In genomic region chr6:100539698-100540097, GRCm38 (mm10) we compare ENCODE assay signal across 11 mouse cellular contexts.
DNase-seq lines count a peak whose midpoint lies in the region; ATAC-seq lines count a peak whose summit lies in the region.
"Had no signal": no experiment of that assay in that cellular context is flagged by ENCODE, and none has a peak within 500 bp of the region (broad histone marks: within the 10 kb centered on the region; RNA-seq: fewer than 3 reads in every experiment).

No protein-coding gene starts in this region.

- no peaks in the 10 kb centered on the region for H3K4me1 ChIP-seq in liver, embryonic 12.5 days

- H3K9ac ChIP-seq in liver, embryonic 12.5 days, result no peak overlapping the region
- H3K9ac ChIP-seq: forebrain, embryonic 15.5 days; limb, embryonic 15.5 days; neural tube, embryonic 12.5 days had no signal

- H3K27me3 ChIP-seq in liver, embryonic 12.5 days (replicated peaks), result no peaks in the 10 kb centered on the region; the same call in 1 of the 2 replicates
- H3K27me3 ChIP-seq: forebrain, embryonic 15.5 days had no signal

- H3K27ac ChIP-seq in liver, embryonic 12.5 days, result no peak overlapping the region
- H3K27ac ChIP-seq: forebrain, embryonic 15.5 days; limb, embryonic 15.5 days; neural tube, embryonic 12.5 days had no signal

- WGBS in liver, embryonic 12.5 days (ENCODE audit: insufficient replicate concordance), result 31% methylated on average over 4 of the region's 4 CpGs

- no peaks in the 10 kb centered on the region for H3K36me3 ChIP-seq in liver, embryonic 12.5 days
- H3K36me3 ChIP-seq: forebrain, embryonic 15.5 days; limb, embryonic 15.5 days; neural tube, embryonic 12.5 days had no signal

- peak; percentile 39 for DNase-seq in adrenal gland, postnatal 10 days
- DNase-seq in adrenal gland, adult 8-10 months, result no peak
- peak; percentile 27 for DNase-seq in liver
- DNase-seq in ZHBTc4 (ENCODE audit: low read depth, low spot score), result peak; percentile 48
- DNase-seq in naive thymus-derived CD4-positive, alpha-beta T cell, adult 2 months (ENCODE audit: low read depth), result peak; percentile 29
- no peak for DNase-seq in cerebellum, adult 9-11 months

- H3K4me3 ChIP-seq in liver, embryonic 12.5 days, result no peak overlapping the region
- H3K4me3 ChIP-seq: forebrain, embryonic 15.5 days; limb, embryonic 15.5 days; neural tube, embryonic 12.5 days had no signal

- no peak for ATAC-seq in liver, embryonic 12.5 days
- ATAC-seq in activated CD4-positive, CD25-positive, alpha-beta regulatory T cell, adult 4 months, result no peak
- ATAC-seq: forebrain, embryonic 15.5 days had no signal

- H3K9me3 ChIP-seq in liver, embryonic 12.5 days (replicated peaks), result no peaks in the 10 kb centered on the region
- H3K9me3 ChIP-seq: forebrain, embryonic 15.5 days; limb, embryonic 15.5 days; neural tube, embryonic 12.5 days had no signal

- no peak overlapping the region for H3K4me2 ChIP-seq in liver, embryonic 12.5 days
- H3K4me2 ChIP-seq: forebrain, embryonic 15.5 days; limb, embryonic 15.5 days; neural tube, embryonic 12.5 days had no signal

Comparison
In these comparisons a context has a peak if more than half of its experiments do, and no peak if none do; other contexts are left out.
1. DNase-seq: peak in adrenal gland, postnatal 10 days (single experiment), liver (single experiment), ZHBTc4 (single experiment) and naive thymus-derived CD4-positive, alpha-beta T cell, adult 2 months (single experiment); none in adrenal gland, adult 8-10 months (single experiment) and cerebellum, adult 9-11 months (single experiment).